Mouse (Mus musculus) CD4-positive, CD25-positive, alpha-beta regulatory T cell, adult 9 weeks (primary cell): ENCODE data around the gene Ttpal. TPM values are rescaled to one million over a fixed set of nuclear protein-coding genes. Genes with fewer than 3 reads are reported as not detected.

Experiments
- polyA plus RNA-seq: library from polyadenylated mRNA; unstranded; fragments of 100-300 nt; shearing (Covaris generic); gene quantifications from one replicate; pipeline ENCODE4 v1.2.1, GENCODE M21; 2017

The Ttpal gene
- polyA plus RNA-seq: 50.1 TPM

GRCm38 (mm10) chr2:163602101-163602971 is at the start of gene Ttpal:
Gene Ttpal, plus strand, starts transcription at chr2:163602314.

GRCm38 (mm10) chr2:163644575-163645385 is 42.7 kb downstream of the Ttpal start, which contains the start of gene Serinc3:
Gene Serinc3, minus strand, starts transcription at chr2:163645131.

DNA sequence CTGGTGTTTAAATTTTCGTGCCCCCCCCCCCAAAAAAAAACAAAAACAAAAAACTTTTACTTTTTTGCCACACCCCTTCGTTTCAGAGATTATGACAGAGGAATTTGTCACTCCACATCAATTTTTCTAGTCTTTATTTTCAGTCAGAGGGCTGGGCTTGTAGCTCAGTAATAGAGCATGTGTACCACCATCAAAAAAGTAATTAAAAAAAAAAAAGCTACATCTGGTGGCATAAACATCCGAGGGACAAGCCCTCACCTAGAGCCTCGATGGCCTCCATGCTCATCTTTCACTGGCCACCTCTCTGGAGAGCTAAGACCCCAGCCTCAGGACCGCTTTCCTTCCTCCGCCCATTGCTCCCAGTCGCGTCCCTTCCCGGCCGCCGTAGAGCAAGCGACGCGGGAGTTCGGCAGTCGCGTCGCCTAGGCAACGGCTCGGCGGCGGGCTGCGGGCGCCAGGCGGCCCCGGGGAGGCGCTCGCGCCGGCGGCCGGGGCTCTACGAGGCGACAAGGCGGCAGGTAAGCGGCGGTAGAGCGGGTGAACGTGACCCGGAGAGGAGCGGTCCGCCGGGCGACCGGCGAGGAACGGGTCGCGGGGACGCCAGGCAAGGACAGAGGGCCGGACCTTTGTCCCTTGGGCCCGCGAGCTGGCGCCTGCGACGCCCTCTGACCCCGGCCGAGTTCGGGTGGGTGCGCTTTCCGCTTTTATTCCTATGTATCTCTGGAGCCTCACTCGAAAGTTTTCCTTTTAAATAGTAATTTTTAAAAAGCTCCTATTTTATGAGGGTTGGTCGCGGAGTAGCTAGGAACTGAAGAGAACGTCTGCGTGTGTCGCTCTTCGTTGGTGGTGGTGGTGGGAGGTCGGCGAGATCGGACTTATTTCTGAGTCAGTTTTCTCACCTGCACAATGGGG is 56.1 kb downstream of the Ttpal start, which contains the start of gene Pkig:
Gene Pkig, plus strand, starts transcription at position 412 of the 912 bp plus-strand sequence.

Other genes starting within 250 kb of the Ttpal start
- not detected for gene Jph2, start 204.3 kb upstream of the Ttpal start, polyA plus RNA-seq
- 110 TPM for gene Oser1, start 177.6 kb upstream of the Ttpal start, polyA plus RNA-seq
- gene Gdap1l1, start 163.8 kb upstream of the Ttpal start, polyA plus RNA-seq: 0.26 TPM
- 3.8 TPM for gene Fitm2, start 129.7 kb upstream of the Ttpal start, polyA plus RNA-seq
- gene R3hdml, start 110.0 kb upstream of the Ttpal start, polyA plus RNA-seq: not detected
- not detected for gene Hnf4a, start 95.5 kb upstream of the Ttpal start, polyA plus RNA-seq
- gene Serinc3, start 42.8 kb downstream of the Ttpal start, polyA plus RNA-seq: 813 TPM
- gene Pkig, start 56.1 kb downstream of the Ttpal start, polyA plus RNA-seq: 4.7 TPM
- gene Ada, start 147.9 kb downstream of the Ttpal start, polyA plus RNA-seq: 16.4 TPM
- not detected for gene Ccn5, start 218.5 kb downstream of the Ttpal start, polyA plus RNA-seq